Mouse (Mus musculus): Measurements from ENCODE around the gene Cpne5. TPM values are rescaled to one million over a fixed set of nuclear protein-coding genes. Genes with fewer than 3 reads are reported as not detected.

Gene Cpne5
- total RNA-seq, 2 experiments from 2014 or later = 146 to 155 TPM

DNA sequence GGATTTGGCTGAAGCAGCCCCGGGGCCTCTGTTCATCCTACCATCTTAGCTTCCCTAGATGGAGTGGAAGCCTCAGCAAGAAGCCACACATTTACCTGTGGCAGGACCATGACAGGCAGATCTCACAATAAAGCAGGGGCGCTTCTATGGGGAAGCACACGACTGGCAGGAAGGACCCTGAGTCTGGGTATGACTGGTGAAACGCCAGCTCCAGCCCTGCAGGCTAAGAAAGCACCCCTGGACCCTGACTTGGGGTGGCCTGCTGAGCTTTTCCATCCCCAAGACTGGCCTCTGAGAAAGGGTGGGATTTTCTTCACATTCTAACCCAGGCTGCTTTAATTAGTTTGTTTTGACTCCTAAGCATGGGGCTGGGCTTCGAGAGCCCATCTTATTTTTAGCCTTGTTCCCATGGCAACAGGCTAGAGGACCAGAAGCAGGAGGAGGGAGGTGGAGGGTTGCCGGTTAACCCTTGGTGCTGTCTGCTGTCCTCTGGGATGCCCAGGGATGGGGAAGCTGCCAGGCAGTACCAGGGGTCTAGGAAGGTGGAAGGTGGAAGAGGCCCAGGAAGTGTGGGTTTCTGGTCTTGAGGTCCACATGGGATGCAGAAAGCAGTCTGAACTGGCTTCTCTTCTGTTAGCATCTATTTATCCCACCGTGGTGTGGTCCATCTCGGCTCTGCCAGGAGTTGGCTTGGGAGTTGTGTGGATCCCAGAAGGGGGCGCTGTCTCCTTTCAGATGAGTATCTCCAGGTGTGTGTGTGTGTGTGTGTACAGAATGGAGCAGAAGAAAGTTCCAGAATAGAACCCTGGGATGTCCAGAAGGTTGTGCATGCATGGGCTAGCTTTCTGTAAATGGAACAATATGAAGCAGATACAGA lies 61.3 kb downstream of the Cpne5 start:
- intact Hi-C loops (cut with DNase I) = no loop called here
- DNase-seq (ENCODE audit: low spot score in 2 of 2) = peak; percentile 77 to 82

DNA sequence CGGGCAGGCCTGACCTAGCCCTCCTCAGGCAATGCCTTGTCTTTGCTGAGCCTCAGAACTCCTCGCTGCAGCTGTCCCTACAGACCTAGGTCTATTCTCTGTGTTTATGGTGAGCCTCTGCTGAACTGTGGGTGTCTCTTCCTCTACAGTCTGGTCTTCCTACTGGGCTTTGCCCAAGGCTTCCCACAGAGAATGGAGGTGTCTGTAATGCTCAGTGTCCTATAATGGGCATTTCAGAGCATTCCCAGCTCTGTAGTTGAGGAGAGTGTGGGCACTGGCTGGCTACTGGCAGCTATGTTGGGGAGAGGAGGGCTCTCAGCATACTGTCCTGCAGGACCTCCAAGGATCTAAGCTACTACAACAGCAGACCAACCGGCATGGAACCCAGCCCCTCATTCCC lies 62.3 kb downstream of the Cpne5 start:
- peak in 1 of 2 experiments; percentile 47 for DNase-seq (ENCODE audit: low spot score in 2 of 2)
- intact Hi-C loops (cut with DNase I) = no loop called here

GRCm38 (mm10) chr17:29173165-29173564 lies 64.8 kb downstream of the Cpne5 start:
- intact Hi-C loops (cut with DNase I) = loop anchor here (5.0 kb wide), 1 partner anchor 76 kb away; no protein-coding TSS in a partner anchor
- DNase-seq (ENCODE audit: low spot score in 2 of 2) = no peak

DNA sequence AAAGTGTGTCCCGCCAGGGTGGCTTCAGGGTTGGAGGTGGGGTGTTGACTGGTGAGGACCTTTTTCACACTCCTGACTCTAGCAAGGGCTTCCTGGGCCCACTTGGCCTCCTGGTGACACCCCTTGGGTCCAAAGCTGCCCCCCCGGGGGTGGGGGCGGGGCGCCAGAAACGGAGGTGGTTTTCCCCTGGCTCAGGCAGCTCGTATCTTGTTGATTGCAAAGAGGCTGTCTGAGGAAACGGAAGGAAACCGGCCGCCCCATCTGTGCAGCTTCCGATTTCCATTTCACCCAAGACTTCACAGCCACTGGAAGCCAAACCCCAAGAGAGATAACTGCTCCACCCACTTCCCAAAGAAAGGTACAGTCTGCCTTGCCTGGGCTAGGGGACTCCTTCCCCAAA lies 65.9 kb downstream of the Cpne5 start:
- intact Hi-C loops (cut with DNase I) = loop anchor here (5.0 kb wide), 1 partner anchor 75 kb away; no protein-coding TSS in a partner anchor
- no peak for DNase-seq (ENCODE audit: low spot score in 2 of 2)

DNA sequence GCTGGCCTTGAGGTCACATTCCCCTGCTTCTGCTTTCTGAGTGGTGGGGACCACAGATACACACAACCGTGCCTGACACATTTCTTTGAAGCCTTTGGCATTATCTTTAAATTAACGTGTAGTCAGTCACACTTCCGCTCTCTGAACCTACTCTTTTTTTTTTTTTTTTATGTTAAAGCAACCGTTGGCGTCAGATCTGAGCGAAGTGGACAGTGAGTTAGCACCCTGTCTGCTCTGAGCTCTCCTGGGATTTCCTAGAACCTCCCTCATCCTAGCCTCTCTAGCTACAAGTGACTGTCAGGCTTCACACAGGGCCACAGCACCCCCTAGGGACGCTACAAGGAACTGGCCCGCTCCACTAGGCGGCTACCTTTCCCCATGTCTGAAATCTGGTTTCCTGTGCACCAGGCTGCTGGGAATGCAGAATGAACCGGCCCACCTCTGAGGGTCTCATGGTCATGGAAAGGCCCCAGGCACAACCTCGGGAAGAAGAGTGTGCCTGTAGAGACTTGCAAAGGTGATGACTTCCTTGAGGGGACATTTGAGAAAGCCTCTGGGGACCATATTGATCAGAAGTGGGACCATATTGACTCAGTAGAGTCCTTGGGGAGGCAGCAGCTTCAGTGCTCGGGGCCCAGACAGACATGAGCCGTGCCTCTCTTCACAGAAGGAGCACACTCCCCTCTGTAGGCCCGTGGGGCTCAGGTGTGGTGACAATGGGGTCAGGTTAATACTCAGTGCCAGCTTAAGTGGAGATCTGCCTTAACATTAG lies 66.8 kb downstream of the Cpne5 start:
- intact Hi-C loops (cut with DNase I) = loop anchor here (2.0 to 5.0 kb wide), 2 partner anchors 74 to 122 kb away; no protein-coding TSS in a partner anchor
- peak; percentile 81 to 82 for DNase-seq (ENCODE audit: low spot score in 2 of 2)

- intact Hi-C loops (cut with DNase I) = loop anchor here (2.0 to 5.0 kb wide), 2 partner anchors 73 to 122 kb away; no protein-coding TSS in a partner anchor
- DNase-seq (ENCODE audit: low spot score in 2 of 2) = no peak
Observed at GRCm38 (mm10) chr17:29170431-29171000, 67.5 kb downstream of the Cpne5 start.

DNA sequence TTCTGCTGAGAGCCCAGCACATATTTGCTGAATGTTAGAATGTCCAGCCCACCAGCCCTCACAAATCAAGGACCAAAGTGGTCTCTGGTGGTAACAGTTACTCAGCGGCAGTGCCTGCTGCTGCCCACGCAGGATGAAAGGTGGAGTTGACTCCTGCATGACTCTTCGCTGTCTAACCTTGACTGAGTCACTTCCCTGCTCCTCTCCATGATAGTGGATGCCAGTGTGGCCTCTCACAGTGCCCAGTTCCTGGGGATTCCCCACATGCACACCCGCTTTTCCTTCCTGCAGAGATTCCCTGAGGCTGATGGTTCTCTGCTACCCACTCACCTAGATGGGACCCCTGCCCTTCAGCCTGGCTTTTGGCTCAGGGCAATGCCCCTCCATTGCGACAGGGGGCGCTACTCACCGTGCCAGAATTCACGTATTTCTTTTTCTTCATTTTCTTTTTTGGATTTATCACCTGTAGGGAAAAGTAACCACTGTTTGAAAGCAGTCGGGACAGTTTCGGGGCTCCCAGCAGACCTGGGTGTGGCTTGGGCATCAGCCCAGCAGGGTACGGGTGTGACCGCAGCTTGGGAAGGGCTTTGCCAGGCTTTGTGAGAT lies 68.9 kb downstream of the Cpne5 start:
- DNase-seq (ENCODE audit: low spot score in 2 of 2) = no peak
- intact Hi-C loops (cut with DNase I) = no loop called here

- DNase-seq (ENCODE audit: low spot score in 2 of 2) = no peak
- intact Hi-C loops (cut with DNase I) = no loop called here
Observed at GRCm38 (mm10) chr17:29168438-29168837, 69.5 kb downstream of the Cpne5 start.

DNA sequence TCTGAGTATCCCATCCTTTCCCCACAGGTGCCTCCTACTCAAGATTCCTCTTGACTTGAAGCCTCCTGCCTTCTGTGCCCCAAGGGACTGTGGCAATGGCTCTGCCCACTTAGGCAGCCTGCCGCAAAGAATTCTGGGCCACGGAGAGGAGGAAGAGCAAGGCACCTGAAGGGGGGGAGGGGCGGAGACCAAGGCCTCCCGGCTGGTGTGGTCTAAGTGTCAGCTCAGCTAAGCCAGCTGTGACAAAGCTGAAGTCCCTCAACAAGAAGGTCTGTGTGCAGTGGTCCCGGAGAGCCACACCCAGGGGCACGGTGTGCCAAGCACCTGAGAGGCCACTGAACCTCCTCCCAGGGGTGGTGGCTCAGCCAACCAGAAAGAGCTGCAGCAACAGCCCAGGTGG lies 70.6 kb downstream of the Cpne5 start:
- no peak for DNase-seq (ENCODE audit: low spot score in 2 of 2)
- intact Hi-C loops (cut with DNase I) = no loop called here

DNA sequence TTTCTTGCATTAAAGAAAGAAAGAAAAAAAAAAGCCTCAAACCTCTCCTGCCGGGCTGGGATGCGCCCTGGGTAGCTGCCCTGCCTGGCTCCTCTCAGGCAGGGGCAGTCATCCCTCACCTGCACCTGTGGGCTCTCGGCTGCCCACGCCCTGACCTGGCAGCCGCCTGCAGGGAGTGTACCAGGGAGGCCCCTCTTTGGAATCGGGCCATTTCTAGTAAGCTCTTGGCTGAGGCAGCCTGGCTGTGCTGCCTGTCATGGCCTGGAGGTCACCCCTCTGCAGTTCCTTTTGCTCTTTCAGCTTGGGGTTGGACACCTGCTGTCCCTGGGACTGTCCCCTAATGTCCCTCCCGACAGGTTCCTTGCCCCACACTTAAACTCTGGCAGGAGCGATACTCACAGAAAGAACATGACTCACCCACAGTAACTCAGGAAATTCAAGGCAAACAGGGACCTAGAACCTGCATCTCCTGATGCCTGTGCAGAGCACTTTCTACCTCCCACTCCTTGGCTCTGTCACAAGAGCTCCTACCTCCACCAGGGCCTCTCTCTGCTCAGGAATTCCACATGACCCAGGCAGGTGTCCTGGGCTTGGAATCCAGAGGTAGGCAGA lies 71.9 kb downstream of the Cpne5 start:
- DNase-seq (ENCODE audit: low spot score in 2 of 2) = no peak
- intact Hi-C loops (cut with DNase I) = no loop called here

- DNase-seq (ENCODE audit: low spot score in 2 of 2) = no peak
- intact Hi-C loops (cut with DNase I) = no loop called here
Observed at GRCm38 (mm10) chr17:29165452-29165851, 72.5 kb downstream of the Cpne5 start.

GRCm38 (mm10) chr17:29164469-29165111 lies 73.4 kb downstream of the Cpne5 start:
- DNase-seq (ENCODE audit: low spot score in 2 of 2) = no peak
- intact Hi-C loops (cut with DNase I) = no loop called here

DNA sequence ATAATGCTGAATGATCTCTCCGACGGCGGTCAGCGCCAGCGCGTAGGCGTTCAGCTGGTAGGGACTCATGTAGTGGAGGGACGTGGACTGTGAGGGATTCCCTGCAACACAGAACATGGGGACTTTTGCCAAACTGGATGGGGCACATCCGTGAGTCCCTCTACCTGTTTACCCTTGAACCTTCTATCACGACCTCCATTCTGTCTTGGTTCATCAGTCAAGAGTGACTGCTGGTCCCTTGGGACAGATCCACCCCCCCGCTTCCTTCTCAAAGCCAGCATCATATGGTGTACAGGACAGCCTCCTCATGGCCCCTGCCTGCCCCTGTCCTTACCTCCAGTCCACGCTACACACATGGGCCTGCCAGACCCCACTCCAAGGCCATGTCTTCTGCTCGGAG lies 75.6 kb downstream of the Cpne5 start:
- intact Hi-C loops (cut with DNase I) = no loop called here

GRCm38 (mm10) chr17:29159743-29160455 lies 78.1 kb downstream of the Cpne5 start:
- no peak for DNase-seq (ENCODE audit: low spot score in 2 of 2)
- intact Hi-C loops (cut with DNase I) = loop anchor here (5.0 kb wide), 2 partner anchors 63 to 103 kb away; no protein-coding TSS in a partner anchor

More for the DNA sequence above, 75.6 kb downstream of the Cpne5 start:
- no peak for DNase-seq (ENCODE audit: low spot score in 2 of 2)

GRCm38 (mm10) chr17:29159320-29159719 lies 78.6 kb downstream of the Cpne5 start:
- no peak for DNase-seq (ENCODE audit: low spot score in 2 of 2)
- intact Hi-C loops (cut with DNase I) = loop anchor here (5.0 kb wide), 2 partner anchors 62 to 102 kb away; no protein-coding TSS in a partner anchor

DNA sequence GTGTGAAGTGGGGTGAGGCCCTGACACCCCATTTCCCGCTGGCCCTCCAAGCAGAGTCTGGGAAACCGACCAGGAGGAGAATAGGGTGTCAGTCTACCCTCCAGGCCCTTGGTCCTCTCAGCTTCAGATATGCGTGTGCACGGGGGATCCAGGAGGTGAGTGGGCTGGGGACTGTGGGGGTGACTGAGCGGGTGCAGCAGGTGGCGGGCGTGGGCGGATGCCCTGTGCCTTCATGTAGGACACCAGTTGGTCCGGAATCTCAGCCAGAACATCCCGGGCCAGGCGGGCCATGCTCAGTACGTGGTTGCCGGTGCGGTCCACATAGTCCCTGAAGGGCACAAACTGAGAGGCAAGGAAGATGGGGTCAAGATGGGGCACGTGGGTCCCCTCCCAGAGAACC lies 79.1 kb downstream of the Cpne5 start:
- no peak for DNase-seq (ENCODE audit: low spot score in 2 of 2)
- intact Hi-C loops (cut with DNase I) = loop anchor here (5.0 kb wide), 2 partner anchors 62 to 102 kb away; no protein-coding TSS in a partner anchor

DNA sequence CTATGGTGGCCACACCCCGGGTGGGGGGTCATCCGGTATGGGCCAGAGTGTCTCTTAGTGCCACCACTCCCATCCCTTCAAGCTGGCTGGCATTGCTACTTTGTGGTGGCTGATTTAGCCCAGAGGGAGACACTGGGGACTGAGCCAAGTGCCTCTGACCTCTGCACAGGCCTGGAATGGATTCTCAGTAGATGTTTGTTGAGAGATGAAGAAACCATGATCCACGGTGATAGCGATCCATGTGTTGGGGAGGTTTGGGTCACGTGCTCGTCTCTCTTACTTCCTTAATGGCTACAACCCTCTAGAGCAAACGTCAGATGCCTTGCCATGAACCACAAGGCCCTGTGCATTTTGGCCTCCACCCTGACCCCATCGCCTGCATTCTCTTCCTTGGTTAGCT lies 81.1 kb downstream of the Cpne5 start:
- intact Hi-C loops (cut with DNase I) = loop anchor here (5.0 kb wide), 2 partner anchors 60 to 100 kb away; no protein-coding TSS in a partner anchor

DNA sequence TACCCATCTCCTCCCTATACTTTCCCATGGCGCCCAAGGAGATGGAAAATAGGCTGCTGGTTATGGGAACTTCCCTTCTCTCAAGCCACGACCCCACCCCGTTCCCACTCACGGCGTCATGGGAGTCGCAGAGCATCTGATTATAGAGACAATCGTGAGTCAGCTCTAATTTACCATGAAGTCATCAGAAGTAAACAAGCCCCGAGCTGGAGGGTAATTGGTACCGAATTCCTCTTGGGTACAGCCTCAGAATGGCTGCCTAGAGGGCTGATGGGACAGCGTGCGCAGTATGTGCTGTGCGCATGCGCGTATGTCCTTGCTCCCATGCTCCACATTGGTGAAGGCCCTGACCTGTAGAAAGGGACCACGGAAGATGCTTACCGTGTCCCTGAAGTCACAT lies 81.6 kb downstream of the Cpne5 start:
- intact Hi-C loops (cut with DNase I) = loop anchor here (5.0 kb wide), 2 partner anchors 59 to 99 kb away; no protein-coding TSS in a partner anchor
- no peak for DNase-seq (ENCODE audit: low spot score in 2 of 2)

More for the DNA sequence above, 81.1 kb downstream of the Cpne5 start:
- DNase-seq (ENCODE audit: low spot score in 2 of 2) = no peak
